Mouse (Mus musculus): ENCODE data around the gene Mylk3. TPM values are rescaled to one million over a fixed set of nuclear protein-coding genes. Genes with fewer than 3 reads are reported as not detected.

Gene Mylk3
- total and polyA plus RNA-seq, 2 experiments from 2014 or later = 0.46 TPM; not detected in 1

DNA sequence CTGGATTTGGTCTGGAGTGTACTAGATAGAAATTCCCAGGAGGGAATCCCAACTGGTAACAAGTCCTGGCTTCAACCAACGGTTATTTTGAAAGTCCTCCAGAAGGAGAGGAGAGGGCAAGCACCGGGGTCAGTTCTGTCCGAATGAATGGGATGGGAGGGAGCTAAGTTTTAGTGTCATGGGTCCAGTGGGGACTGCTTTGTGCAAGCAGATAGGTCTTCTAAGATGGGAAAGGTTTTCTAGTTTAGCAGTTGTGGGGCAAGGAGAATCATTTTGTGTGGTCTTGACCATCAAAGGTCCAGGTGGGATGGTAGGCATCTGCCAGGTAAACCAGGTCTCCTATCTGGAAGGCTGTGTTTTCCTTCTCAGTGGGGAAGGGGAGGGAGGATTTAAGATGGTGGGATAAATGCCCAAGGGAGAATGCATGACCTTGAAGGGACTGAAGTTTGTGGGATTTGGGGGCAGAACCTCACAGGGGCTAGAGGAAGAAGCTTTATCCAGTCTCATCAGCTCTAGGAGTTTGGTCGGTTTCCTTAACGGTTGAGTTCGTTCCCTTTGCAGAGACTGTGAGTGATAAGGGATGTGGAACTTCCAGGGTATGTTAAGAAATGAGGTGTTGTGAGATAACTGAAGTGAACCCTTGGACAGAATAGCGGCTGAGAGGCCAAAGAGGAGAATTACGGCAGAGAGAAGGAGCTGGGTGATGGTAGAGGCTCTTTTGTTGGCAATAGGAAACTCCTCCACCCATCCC is 9.7 kb upstream of the Mylk3 start:
- no peak for TF ChIP-seq CTCF (IDR thresholded peaks at IDR 0.05)

DNA sequence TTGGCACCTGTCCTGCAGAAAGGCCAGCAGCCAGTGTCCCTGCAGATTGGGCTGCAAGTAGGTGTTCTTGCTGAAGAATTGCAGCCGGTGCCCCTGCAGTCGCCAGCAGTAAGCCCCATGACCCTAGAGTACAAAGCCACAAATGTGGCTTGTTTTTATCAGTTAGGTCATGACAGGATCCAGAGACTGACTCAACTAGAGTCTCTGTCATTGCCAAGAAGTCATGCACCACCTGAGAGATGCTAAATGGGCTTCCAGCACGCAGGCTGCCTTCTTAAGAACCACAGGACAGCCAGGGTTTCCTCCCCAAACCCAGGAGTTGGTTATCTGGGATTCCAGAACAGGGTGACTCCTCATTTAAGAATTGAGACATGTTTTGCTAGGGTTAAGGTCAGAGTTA is 8.9 kb upstream of the Mylk3 start:
- Histone ChIP-seq H3K27me3 (ENCODE audit: insufficient read depth, low read length) (no peaks in the 10 kb centered on the region), H3K4me3 (ENCODE audit: low read depth, low read length) (no peak overlapping the region), H3K36me3 (ENCODE audit: insufficient read depth, low read length) (no peaks in the 10 kb centered on the region), H3K4me1 (ENCODE audit: insufficient read depth, low read length) (no peaks in the 10 kb centered on the region), H3K4me2 (ENCODE audit: low read depth, low read length, poor library complexity, severe bottlenecking) (no peak overlapping the region), H3K27ac (ENCODE audit: low read depth, low read length) (no peak overlapping the region), H3K9me3 (ENCODE audit: low read length) (no peaks in the 10 kb centered on the region), H3K9ac (replicated peaks; ENCODE audit: low read length, poor library complexity, severe bottlenecking) (no peak overlapping the region)
- ATAC-seq (ENCODE audit: low FRiP score) (no peak), DNase-seq (ENCODE audit: low spot score) (no peak)
- no peak for TF ChIP-seq CTCF (IDR thresholded peaks at IDR 0.05)
- 79% methylated on average over 3 of the region's 3 CpGs for WGBS

More for the DNA sequence above, 9.7 kb upstream of the Mylk3 start:
- Histone ChIP-seq H3K9me3 (ENCODE audit: low read length) (no peaks in the 10 kb centered on the region), H3K4me2 (ENCODE audit: low read depth, low read length, poor library complexity, severe bottlenecking) (no peak overlapping the region), H3K36me3 (ENCODE audit: insufficient read depth, low read length) (no peaks in the 10 kb centered on the region), H3K4me3 (ENCODE audit: low read depth, low read length) (no peak overlapping the region), H3K27ac (ENCODE audit: low read depth, low read length) (no peak overlapping the region), H3K4me1 (ENCODE audit: insufficient read depth, low read length) (no peaks in the 10 kb centered on the region), H3K27me3 (ENCODE audit: insufficient read depth, low read length) (no peaks in the 10 kb centered on the region), H3K9ac (replicated peaks; ENCODE audit: low read length, poor library complexity, severe bottlenecking) (no peak overlapping the region)
- 90% methylated on average over 8 of the region's 8 CpGs for WGBS
- no peak for ATAC-seq (ENCODE audit: low FRiP score)
- no peak for DNase-seq (ENCODE audit: low spot score)

DNA sequence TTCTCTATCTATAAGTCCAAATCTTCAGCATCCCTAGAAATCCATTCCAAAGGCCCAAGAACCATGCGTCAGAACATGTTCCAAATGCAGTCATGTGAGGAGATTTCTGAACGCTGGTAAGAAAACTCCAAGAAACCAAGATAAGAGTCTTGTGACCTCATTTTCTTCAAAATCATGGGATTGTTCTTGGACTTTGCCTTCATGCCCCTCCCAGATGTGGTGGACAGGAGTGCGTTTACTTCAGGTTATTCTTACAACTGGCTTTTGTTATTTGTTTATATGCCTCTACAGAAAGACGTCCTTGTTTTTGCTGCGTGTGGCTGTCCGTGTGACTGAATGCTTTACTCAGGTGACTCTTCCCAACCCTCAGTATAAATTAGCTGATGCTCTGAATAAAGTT is 7.1 kb upstream of the Mylk3 start:
- H3K27ac ChIP-seq (ENCODE audit: low read depth, low read length) = no peak overlapping the region
- TF ChIP-seq CTCF (IDR thresholded peaks at IDR 0.05) = no peak
- no peak overlapping the region for H3K4me3 ChIP-seq (ENCODE audit: low read depth, low read length)
- no peaks in the 10 kb centered on the region for H3K4me1 ChIP-seq (ENCODE audit: insufficient read depth, low read length)
- WGBS = 92% methylated on average over 6 of the region's 6 CpGs
- H3K36me3 ChIP-seq (ENCODE audit: insufficient read depth, low read length) = no peaks in the 10 kb centered on the region
- ATAC-seq (ENCODE audit: low FRiP score) (no peak), DNase-seq (ENCODE audit: low spot score) (no peak)
- no peaks in the 10 kb centered on the region for H3K9me3 ChIP-seq (ENCODE audit: low read length)
- H3K27me3 ChIP-seq (ENCODE audit: insufficient read depth, low read length) = no peaks in the 10 kb centered on the region
- no peak overlapping the region for H3K9ac ChIP-seq (replicated peaks; ENCODE audit: low read length, poor library complexity, severe bottlenecking)
- no peak overlapping the region for H3K4me2 ChIP-seq (ENCODE audit: low read depth, low read length, poor library complexity, severe bottlenecking)

DNA sequence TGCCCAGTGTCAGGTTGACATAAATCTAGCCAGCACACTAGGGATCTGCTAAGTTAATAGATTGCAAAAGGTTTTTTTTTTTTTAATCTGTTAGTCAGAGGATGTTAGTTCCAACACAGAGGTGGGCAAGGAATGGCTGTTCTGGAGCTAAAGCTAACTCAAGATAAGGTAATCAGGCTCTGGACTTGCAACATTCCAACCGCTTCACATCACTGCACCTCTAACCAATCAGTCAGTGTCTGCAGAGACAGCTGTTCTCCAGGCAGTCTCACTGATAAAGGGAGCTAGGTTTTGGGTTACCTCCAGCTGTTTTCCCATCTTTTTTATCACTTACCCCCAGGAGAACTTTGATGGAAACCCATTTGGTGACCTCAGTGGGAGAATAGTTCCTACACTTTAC is 5.3 kb upstream of the Mylk3 start:
- Histone ChIP-seq H3K27ac (ENCODE audit: low read depth, low read length) (no peak overlapping the region), H3K36me3 (ENCODE audit: insufficient read depth, low read length) (no peaks in the 10 kb centered on the region), H3K9ac (replicated peaks; ENCODE audit: low read length, poor library complexity, severe bottlenecking) (no peak overlapping the region), H3K4me2 (ENCODE audit: low read depth, low read length, poor library complexity, severe bottlenecking) (no peak overlapping the region), H3K27me3 (ENCODE audit: insufficient read depth, low read length) (no peaks in the 10 kb centered on the region), H3K4me1 (ENCODE audit: insufficient read depth, low read length) (no peaks in the 10 kb centered on the region), H3K4me3 (ENCODE audit: low read depth, low read length) (no peak overlapping the region), H3K9me3 (ENCODE audit: low read length) (no peaks in the 10 kb centered on the region)
- TF ChIP-seq CTCF (IDR thresholded peaks at IDR 0.05) = no peak
- DNase-seq (ENCODE audit: low spot score) = no peak
- no peak for ATAC-seq (ENCODE audit: low FRiP score)
- 92% methylated on average over 1 of the region's 1 CpGs for WGBS

DNA sequence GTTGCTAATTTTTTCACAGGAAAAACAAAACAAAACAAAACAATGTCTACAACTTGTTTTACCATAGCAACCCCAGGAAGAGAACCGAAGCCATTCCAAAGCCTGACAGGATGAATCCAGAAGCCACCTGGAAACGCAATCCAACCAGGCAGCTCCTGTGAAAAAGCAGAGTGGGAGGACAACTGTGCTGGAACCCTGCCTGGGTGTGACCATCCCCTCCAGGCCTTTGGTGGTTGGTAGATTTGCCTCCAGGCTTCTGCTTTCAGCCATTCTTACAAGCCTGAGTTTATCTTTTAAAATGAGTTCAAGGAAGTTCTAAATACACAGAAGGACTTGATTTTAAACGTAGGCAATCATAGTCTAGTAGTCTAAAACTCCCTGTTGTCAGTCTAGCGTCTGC is 4.2 kb downstream of the Mylk3 start:
- no peak for TF ChIP-seq CTCF (IDR thresholded peaks at IDR 0.05)
- DNase-seq (ENCODE audit: low spot score) (no peak), ATAC-seq (ENCODE audit: low FRiP score) (no peak)
- Histone ChIP-seq H3K4me3 (ENCODE audit: low read depth, low read length) (no peak overlapping the region), H3K9ac (replicated peaks; ENCODE audit: low read length, poor library complexity, severe bottlenecking) (no peak overlapping the region), H3K27ac (ENCODE audit: low read depth, low read length) (no peak overlapping the region), H3K27me3 (ENCODE audit: insufficient read depth, low read length) (no peaks in the 10 kb centered on the region), H3K36me3 (ENCODE audit: insufficient read depth, low read length) (no peaks in the 10 kb centered on the region), H3K4me1 (ENCODE audit: insufficient read depth, low read length) (no peaks in the 10 kb centered on the region), H3K4me2 (ENCODE audit: low read depth, low read length, poor library complexity, severe bottlenecking) (no peak overlapping the region), H3K9me3 (ENCODE audit: low read length) (no peaks in the 10 kb centered on the region)
- 78% methylated on average over 4 of the region's 4 CpGs for WGBS

DNA sequence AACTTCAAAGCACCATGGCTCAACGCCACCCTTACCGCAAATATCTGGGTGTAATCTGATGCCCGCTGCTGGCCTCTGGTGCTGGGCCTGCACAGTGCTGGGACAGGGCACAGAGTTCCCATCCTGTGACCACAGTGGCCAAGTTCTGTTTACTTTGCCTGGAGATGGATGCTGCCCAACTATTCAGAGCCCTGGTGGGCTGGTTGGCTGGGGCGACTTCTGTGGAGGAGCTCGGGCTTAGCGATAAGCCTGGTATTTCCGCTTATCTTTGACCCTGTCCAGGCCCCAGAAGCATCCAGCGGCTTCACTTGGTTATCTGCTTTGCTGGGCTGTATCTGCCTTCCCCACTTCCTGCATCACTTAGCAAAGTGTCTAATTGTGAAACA is 5.3 kb downstream of the Mylk3 start:
- no peak for DNase-seq (ENCODE audit: low spot score)
- no peaks in the 10 kb centered on the region for H3K9me3 ChIP-seq (ENCODE audit: low read length)
- H3K4me1 ChIP-seq (ENCODE audit: insufficient read depth, low read length) = no peaks in the 10 kb centered on the region
- no peaks in the 10 kb centered on the region for H3K27me3 ChIP-seq (ENCODE audit: insufficient read depth, low read length)
- no peak overlapping the region for H3K4me2 ChIP-seq (ENCODE audit: low read depth, low read length, poor library complexity, severe bottlenecking)
- no peak for ATAC-seq (ENCODE audit: low FRiP score)
- no peak overlapping the region for H3K9ac ChIP-seq (replicated peaks; ENCODE audit: low read length, poor library complexity, severe bottlenecking)
- no peak overlapping the region for H3K4me3 ChIP-seq (ENCODE audit: low read depth, low read length)
- no peak for TF ChIP-seq CTCF (IDR thresholded peaks at IDR 0.05)
- no peaks in the 10 kb centered on the region for H3K36me3 ChIP-seq (ENCODE audit: insufficient read depth, low read length)
- WGBS = 76% methylated on average over 8 of the region's 8 CpGs
- H3K27ac ChIP-seq (ENCODE audit: low read depth, low read length) = no peak overlapping the region
